Mouse (Mus musculus): Measurements from ENCODE around the gene Vmn1r203. TPM values are rescaled to one million over a fixed set of nuclear protein-coding genes. Genes with fewer than 3 reads are reported as not detected.

Vmn1r203 gene
- total RNA-seq (2023), result not detected

GRCm38 (mm10) chr13:22517814-22518213 is at the start of gene Vmn1r203:
Vmn1r203 (plus strand) TSS chr13:22518114.

GRCm38 (mm10) chr13:22471623-22472022 is 46.3 kb upstream of the Vmn1r203 start, which contains the start of gene Vmn1r201:
Vmn1r201 (plus strand) TSS chr13:22471923.

GRCm38 (mm10) chr13:22505281-22505680 is 12.6 kb upstream of the Vmn1r203 start, which contains the start of gene Vmn1r202:
Vmn1r202 (minus strand) TSS chr13:22505381.

GRCm38 (mm10) chr13:22552898-22553297 is 35.0 kb downstream of the Vmn1r203 start, which contains the start of gene Vmn1r204:
Vmn1r204 (plus strand) TSS chr13:22553198.

Other genes starting within 250 kb of the Vmn1r203 start
- gene Vmn1r195, start 247.6 kb upstream of the Vmn1r203 start, total RNA-seq (2023), result not detected
- not detected for gene Vmn1r196, start 228.2 kb upstream of the Vmn1r203 start, total RNA-seq (2023)
- not detected for gene Vmn1r197, start 193.5 kb upstream of the Vmn1r203 start, total RNA-seq (2023)
- gene Vmn1r198, start 167.8 kb upstream of the Vmn1r203 start, total RNA-seq (2023), result not detected
- gene Vmn1r199, start 138.3 kb upstream of the Vmn1r203 start, total RNA-seq (2023), result not detected
- gene Vmn1r200, start 127.7 kb upstream of the Vmn1r203 start, total RNA-seq (2023), result not detected
- gene Vmn1r201, start 46.2 kb upstream of the Vmn1r203 start, total RNA-seq (2023), result not detected
- 0.15 TPM for gene Vmn1r202, start 12.7 kb upstream of the Vmn1r203 start, total RNA-seq (2023)
- not detected for gene Vmn1r204, start 35.1 kb downstream of the Vmn1r203 start, total RNA-seq (2023)
- not detected for gene Vmn1r205, start 74.9 kb downstream of the Vmn1r203 start, total RNA-seq (2023)
- not detected for gene Vmn1r206, start 106.1 kb downstream of the Vmn1r203 start, total RNA-seq (2023)
- not detected for gene Vmn1r207-ps, start 211.5 kb downstream of the Vmn1r203 start, total RNA-seq (2023)